Mouse (Mus musculus) E14TG2a.4 (cell line): ENCODE results near the gene Ube2e2.

Experiments used
- CTCF ChIP-seq: conservative IDR thresholded peaks from 2 replicates; pipeline ENCODE4 v1.5.1; 2014; ENCODE audit warnings: low read length
- NANOG ChIP-seq: IDR thresholded peaks from 2 replicates; pipeline ENCODE4 v1.6.1; 2014; ENCODE audit warnings: borderline replicate concordance, low read length, mixed read lengths
- POU5F1 ChIP-seq: IDR thresholded peaks from 2 replicates; pipeline ENCODE4 v1.6.1; 2014; ENCODE audit warnings: low read length, borderline replicate concordance

DNA sequence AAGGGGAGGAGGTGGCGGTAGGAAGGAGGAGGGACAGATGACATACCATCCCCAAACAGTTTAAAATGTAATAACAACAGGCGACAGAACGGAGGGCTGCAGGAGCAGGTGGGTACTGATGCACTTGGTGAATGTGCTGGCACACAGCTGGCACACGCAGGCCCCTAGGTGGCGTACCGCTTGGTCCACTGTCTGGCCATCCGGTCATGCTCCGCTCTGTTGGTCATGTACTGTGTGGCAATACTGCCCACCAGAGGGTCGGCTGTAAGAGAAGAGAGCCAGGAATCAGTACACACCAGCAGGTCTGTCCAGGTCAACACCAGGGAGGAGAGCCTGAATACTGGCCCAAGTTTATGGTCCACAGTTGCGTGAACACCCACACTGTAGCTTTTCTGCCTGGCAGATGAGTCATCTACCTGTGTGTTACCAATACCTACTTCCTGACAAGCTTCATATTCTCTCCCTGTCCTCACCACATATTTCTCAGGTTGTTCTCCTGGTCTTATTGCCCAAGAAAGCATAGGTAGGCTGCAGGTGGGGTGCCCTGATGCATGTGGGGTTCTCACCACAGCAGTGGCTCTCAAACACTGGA, 319.8 kb downstream of the Ube2e2 start:
- TF ChIP-seq CTCF, result no peak
- TF ChIP-seq POU5F1, result no peak
- no peak for TF ChIP-seq NANOG
